Mouse (Mus musculus): ENCODE results near the gene Dgki. TPM values are rescaled to one million over a fixed set of nuclear protein-coding genes. Genes with fewer than 3 reads are reported as not detected.

Gene Dgki
- total and polyA plus RNA-seq, 3 experiments = 0.04 to 0.18 (median 0.08) TPM

GRCm38 (mm10) chr6:37142991-37143866 lies 156.8 kb downstream of the Dgki start:
- H3K4me3 ChIP-seq = no peak overlapping the region
- peak in 1 of 2 experiments; percentile 13 for DNase-seq
- H3K27me3 ChIP-seq (ENCODE audit: control insufficient read depth, insufficient read depth, low read length) = no peaks in the 10 kb centered on the region
- H3K27ac ChIP-seq = 0 out of 2 replicates have a peak overlapping the region, but pooled peaks have one; percentile 20
- H3K36me3 ChIP-seq (ENCODE audit: control insufficient read depth, insufficient read depth, low read length) = peaks cover 3% of the 10 kb centered on the region; the same call in 1 of the 2 replicates
- WGBS = 43% methylated on average over 11 of the region's 11 CpGs
- intact Hi-C loops (cut with DNase I) = no loop called here
- peaks cover 8% of the 10 kb centered on the region for H3K4me1 ChIP-seq (ENCODE audit: control insufficient read depth, insufficient read depth, low read length)
- no peaks in the 10 kb centered on the region for H3K79me2 ChIP-seq (replicated peaks; ENCODE audit: control insufficient read depth, insufficient read depth, low read length)
- H3K9ac ChIP-seq (ENCODE audit: low read depth, low read length) = no peak overlapping the region
- no peak for TF ChIP-seq CTCF (IDR thresholded peaks at IDR 0.05)
- TF ChIP-seq POLR2A (IDR thresholded peaks at IDR 0.05; ENCODE audit: insufficient read depth, low read depth, low read length) = no peak
- no peak for TF ChIP-seq EP300 (IDR thresholded peaks at IDR 0.05; ENCODE audit: insufficient read depth, low read depth, low read length)

GRCm38 (mm10) chr6:37138816-37139215 lies 161.2 kb downstream of the Dgki start:
- H3K4me3 ChIP-seq = no peak overlapping the region
- DNase-seq = no peak
- no peak overlapping the region for H3K9ac ChIP-seq (ENCODE audit: low read depth, low read length)
- intact Hi-C loops (cut with DNase I) = no loop called here
- no peak overlapping the region for H3K27ac ChIP-seq
- H3K79me2 ChIP-seq (replicated peaks; ENCODE audit: control insufficient read depth, insufficient read depth, low read length) = no peaks in the 10 kb centered on the region
- no peaks in the 10 kb centered on the region for H3K27me3 ChIP-seq (ENCODE audit: control insufficient read depth, insufficient read depth, low read length)
- peaks cover 6% of the 10 kb centered on the region for H3K4me1 ChIP-seq (ENCODE audit: control insufficient read depth, insufficient read depth, low read length)
- peaks cover 3% of the 10 kb centered on the region; the same call in 1 of the 2 replicates for H3K36me3 ChIP-seq (ENCODE audit: control insufficient read depth, insufficient read depth, low read length)
- TF ChIP-seq POLR2A (IDR thresholded peaks at IDR 0.05; ENCODE audit: insufficient read depth, low read depth, low read length) (no peak), CTCF (IDR thresholded peaks at IDR 0.05) (no peak), EP300 (IDR thresholded peaks at IDR 0.05; ENCODE audit: insufficient read depth, low read depth, low read length) (no peak)

GRCm38 (mm10) chr6:37131257-37131656 lies 168.7 kb downstream of the Dgki start:
- intact Hi-C loops (cut with DNase I) = no loop called here
- 85% methylated on average over 4 of the region's 4 CpGs for WGBS
- TF ChIP-seq CTCF (IDR thresholded peaks at IDR 0.05) (no peak), EP300 (IDR thresholded peaks at IDR 0.05; ENCODE audit: insufficient read depth, low read depth, low read length) (no peak), POLR2A (IDR thresholded peaks at IDR 0.05; ENCODE audit: insufficient read depth, low read depth, low read length) (no peak)

GRCm38 (mm10) chr6:37120417-37121154 lies 179.4 kb downstream of the Dgki start:
- no peaks in the 10 kb centered on the region for H3K27me3 ChIP-seq (ENCODE audit: control insufficient read depth, insufficient read depth, low read length)
- no peak for TF ChIP-seq CTCF (IDR thresholded peaks at IDR 0.05)
- TF ChIP-seq POLR2A (IDR thresholded peaks at IDR 0.05; ENCODE audit: insufficient read depth, low read depth, low read length) = no peak
- no peak for TF ChIP-seq EP300 (IDR thresholded peaks at IDR 0.05; ENCODE audit: insufficient read depth, low read depth, low read length)
- DNase-seq = no peak
- 87% methylated on average over 19 of the region's 19 CpGs for WGBS
- H3K4me1 ChIP-seq (ENCODE audit: control insufficient read depth, insufficient read depth, low read length) = no peaks in the 10 kb centered on the region
- intact Hi-C loops (cut with DNase I) = no loop called here
- H3K79me2 ChIP-seq (replicated peaks; ENCODE audit: control insufficient read depth, insufficient read depth, low read length) = no peaks in the 10 kb centered on the region
- H3K36me3 ChIP-seq (ENCODE audit: control insufficient read depth, insufficient read depth, low read length) = no peaks in the 10 kb centered on the region
- H3K27ac ChIP-seq = no peak overlapping the region
- no peak overlapping the region for H3K9ac ChIP-seq (ENCODE audit: low read depth, low read length)
- no peak overlapping the region for H3K4me3 ChIP-seq

More at GRCm38 (mm10) chr6:37131257-37131656, 168.7 kb downstream of the Dgki start:
- H3K79me2 ChIP-seq (replicated peaks; ENCODE audit: control insufficient read depth, insufficient read depth, low read length) = no peaks in the 10 kb centered on the region
- no peaks in the 10 kb centered on the region for H3K27me3 ChIP-seq (ENCODE audit: control insufficient read depth, insufficient read depth, low read length)
- H3K9ac ChIP-seq (ENCODE audit: low read depth, low read length) = no peak overlapping the region
- H3K4me3 ChIP-seq = no peak overlapping the region
- H3K27ac ChIP-seq = no peak overlapping the region
- no peak for DNase-seq
- no peaks in the 10 kb centered on the region for H3K4me1 ChIP-seq (ENCODE audit: control insufficient read depth, insufficient read depth, low read length)
- no peaks in the 10 kb centered on the region for H3K36me3 ChIP-seq (ENCODE audit: control insufficient read depth, insufficient read depth, low read length)

- 64% methylated on average over 3 of the region's 3 CpGs for WGBS
- Histone ChIP-seq H3K36me3 (ENCODE audit: control insufficient read depth, insufficient read depth, low read length) (no peaks in the 10 kb centered on the region), H3K27ac (no peak overlapping the region), H3K9ac (ENCODE audit: low read depth, low read length) (no peak overlapping the region), H3K4me3 (no peak overlapping the region), H3K79me2 (replicated peaks; ENCODE audit: control insufficient read depth, insufficient read depth, low read length) (no peaks in the 10 kb centered on the region), H3K4me1 (ENCODE audit: control insufficient read depth, insufficient read depth, low read length) (no peaks in the 10 kb centered on the region), H3K27me3 (ENCODE audit: control insufficient read depth, insufficient read depth, low read length) (no peaks in the 10 kb centered on the region)
- TF ChIP-seq CTCF (IDR thresholded peaks at IDR 0.05) = no peak
- no peak for TF ChIP-seq EP300 (IDR thresholded peaks at IDR 0.05; ENCODE audit: insufficient read depth, low read depth, low read length)
- no peak for TF ChIP-seq POLR2A (IDR thresholded peaks at IDR 0.05; ENCODE audit: insufficient read depth, low read depth, low read length)
- intact Hi-C loops (cut with DNase I) = no loop called here
- no peak for DNase-seq
Measured at GRCm38 (mm10) chr6:37119205-37119604, 180.8 kb downstream of the Dgki start.
